Mouse (Mus musculus) midbrain, postnatal 0 days (tissue): ENCODE measurements around the gene Akna. TPM values are rescaled to one million over a fixed set of nuclear protein-coding genes. Genes with fewer than 3 reads are reported as not detected.

ENCODE experiments used
- ATAC-seq: fragments of 200-750 bp; cut with Nextera tagmentation; 2 replicates; pipeline ENCODE4 v1.8.0; 2017; ENCODE audit warnings: moderate number of reproducible peaks, mild to moderate bottlenecking, moderate TSS enrichment, moderate library complexity; ENCODE audit not compliant: low FRiP score
- DNase-seq: peaks from one replicate; pipeline ENCODE4 v3.0.0-alpha.2; 2015; ENCODE audit warnings: low spot score
- H3K27ac ChIP-seq: fragments of 300-500 bp; sonication (generic); 2 replicates; pipeline ENCODE4 v1.5.1; 2014; ENCODE audit warnings: low read depth, mild to moderate bottlenecking, low read length, mixed read lengths
- H3K27me3 ChIP-seq: fragments of 300-500 bp; sonication (generic); 2 replicates; pipeline ENCODE4 v1.6.1; 2014; ENCODE audit warnings: low read length, control low read depth, mixed read lengths; ENCODE audit not compliant: insufficient read depth
- H3K36me3 ChIP-seq: fragments of 300-500 bp; sonication (generic); 2 replicates; pipeline ENCODE4 v1.6.1; 2014; ENCODE audit warnings: low read length, control low read depth, mixed read lengths; ENCODE audit not compliant: insufficient read depth
- H3K4me1 ChIP-seq: fragments of 300-500 bp; sonication (generic); 2 replicates; pipeline ENCODE4 v1.6.1; 2014; ENCODE audit warnings: mild to moderate bottlenecking, control low read depth, antibody characterized with exemption, low read length, mixed read lengths; ENCODE audit not compliant: insufficient read depth
- H3K4me2 ChIP-seq: fragments of 300-500 bp; sonication (generic); 2 replicates; pipeline ENCODE4 v1.6.1; 2014; ENCODE audit warnings: low read depth, mild to moderate bottlenecking, low read length, mixed read lengths; ENCODE audit not compliant: poor library complexity, severe bottlenecking
- H3K4me3 ChIP-seq: fragments of 300-500 bp; sonication (generic); 2 replicates; pipeline ENCODE4 v1.5.1; 2014; ENCODE audit warnings: low read depth, mild to moderate bottlenecking, low read length, moderate library complexity
- H3K9ac ChIP-seq: fragments of 300-500 bp; sonication (generic); replicated peaks from 2 replicates; pipeline ENCODE4 v1.6.1; 2014; ENCODE audit warnings: mild to moderate bottlenecking, low read length, moderate library complexity, mixed read lengths; ENCODE audit not compliant: poor library complexity, severe bottlenecking
- H3K9me3 ChIP-seq: fragments of 300-500 bp; sonication (generic); 2 replicates; pipeline ENCODE4 v1.6.1; 2016; ENCODE audit warnings: low read length, control low read depth
- CTCF ChIP-seq: IDR thresholded peaks from 2 replicates; pipeline ENCODE4 v1.5.1; 2016; ENCODE audit warnings: antibody characterized with exemption, mild to moderate bottlenecking
- WGBS: fragments of 180-500 bp; shearing (Covaris S2); extraction: QIAGEN DNeasy Blood & Tissue Kit; methylation state at CpG from one replicate; pipeline ENCODE4 v1.1.7; 2014; 5-methylcytosine and 5-hydroxymethylcytosine counted together
- polyA plus RNA-seq: library from polyadenylated mRNA; unstranded; fragments of >200 nt; fragmentation: Nextera tagmentation; extraction: Ambion mirVana; gene quantifications from 2 replicates; pipeline ENCODE4 v1.2.1, GENCODE M21; 2015
- total RNA-seq: library from RNA; depleted of rRNA; stranded (reverse); fragments of >200 nt; gene quantifications from 2 replicates; pipeline ENCODE4 v1.2.3, GENCODE M21; 2014

The Akna gene
- total and polyA plus RNA-seq, 2 experiments from 2014 or later: 2.1 to 5.3 TPM

GRCm38 (mm10) chr4:63401620-63402019 is 1.5 kb downstream of the Akna start:
- DNase-seq: no peak
- 84% methylated on average over 6 of the region's 6 CpGs for WGBS

GRCm38 (mm10) chr4:63400541-63401306 is 2.4 kb downstream of the Akna start:
- DNase-seq: no peak
- no peak for TF ChIP-seq CTCF
- Histone ChIP-seq H3K27ac (no peak overlapping the region), H3K4me2 (no peak overlapping the region), H3K36me3 (no peaks in the 10 kb centered on the region), H3K4me1 (no peaks in the 10 kb centered on the region), H3K4me3 (no peak overlapping the region), H3K9me3 (no peaks in the 10 kb centered on the region), H3K9ac (no peak overlapping the region), H3K27me3 (no peaks in the 10 kb centered on the region)
- 91% methylated on average over 18 of the region's 18 CpGs for WGBS
- no peak for ATAC-seq

More at GRCm38 (mm10) chr4:63401620-63402019, 1.5 kb downstream of the Akna start:
- H3K27me3 ChIP-seq: no peaks in the 10 kb centered on the region
- no peak for ATAC-seq
- no peak overlapping the region for H3K4me2 ChIP-seq
- H3K27ac ChIP-seq: no peak overlapping the region
- H3K4me3 ChIP-seq: no peak overlapping the region
- no peaks in the 10 kb centered on the region for H3K36me3 ChIP-seq
- H3K9me3 ChIP-seq: no peaks in the 10 kb centered on the region
- H3K4me1 ChIP-seq: no peaks in the 10 kb centered on the region
- no peak for TF ChIP-seq CTCF
- H3K9ac ChIP-seq: no peak overlapping the region

- no peaks in the 10 kb centered on the region for H3K9me3 ChIP-seq
- no peaks in the 10 kb centered on the region for H3K27me3 ChIP-seq
- no peak for ATAC-seq
- peaks cover 3% of the 10 kb centered on the region; the same call in 1 of the 2 replicates for H3K36me3 ChIP-seq
- no peak overlapping the region for H3K4me2 ChIP-seq
- no peak for TF ChIP-seq CTCF
- no peak overlapping the region for H3K4me3 ChIP-seq
- 57% methylated on average over 8 of the region's 8 CpGs for WGBS
- no peak overlapping the region for H3K9ac ChIP-seq
- peak; percentile 43 for DNase-seq
- H3K27ac ChIP-seq: no peak overlapping the region
- no peaks in the 10 kb centered on the region for H3K4me1 ChIP-seq
These were observed 3.4 kb downstream of the Akna start for GRCm38 (mm10) chr4:63399691-63400270.

GRCm38 (mm10) chr4:63398854-63399609 is 4.1 kb downstream of the Akna start:
- Histone ChIP-seq H3K4me3 (no peak overlapping the region), H3K4me2 (no peak overlapping the region), H3K27ac (no peak overlapping the region), H3K9me3 (no peaks in the 10 kb centered on the region), H3K4me1 (no peaks in the 10 kb centered on the region), H3K27me3 (no peaks in the 10 kb centered on the region), H3K9ac (no peak overlapping the region), H3K36me3 (peaks cover 8% of the 10 kb centered on the region)
- DNase-seq (peak; percentile 19), ATAC-seq (no peak)
- TF ChIP-seq CTCF: no peak
- WGBS: 70% methylated on average over 11 of the region's 11 CpGs

GRCm38 (mm10) chr4:63397981-63398537 is 5.1 kb downstream of the Akna start:
- no peak overlapping the region for H3K9ac ChIP-seq

More at GRCm38 (mm10) chr4:63397981-63398537, 5.1 kb downstream of the Akna start:
- H3K9me3 ChIP-seq: no peaks in the 10 kb centered on the region
- 87% methylated on average over 10 of the region's 10 CpGs for WGBS
- no peak overlapping the region for H3K4me3 ChIP-seq
- no peak for TF ChIP-seq CTCF
- DNase-seq (no peak), ATAC-seq (no peak)
- H3K27me3 ChIP-seq: no peaks in the 10 kb centered on the region
- no peak overlapping the region for H3K4me2 ChIP-seq
- no peak overlapping the region for H3K27ac ChIP-seq
- H3K36me3 ChIP-seq: peaks cover 11% of the 10 kb centered on the region
- no peaks in the 10 kb centered on the region for H3K4me1 ChIP-seq
